Mouse (Mus musculus) forebrain, embryonic 13.5 days (tissue): ENCODE results near the gene E030030I06Rik. TPM values are rescaled to one million over a fixed set of nuclear protein-coding genes. Genes with fewer than 3 reads are reported as not detected.
"Not testable (repeated sequence)": the region's sequence is repeated elsewhere in the genome, so short reads cannot be mapped to it uniquely, and the experiment has no call there.

Experiments used
- ATAC-seq: fragments of 200-750 bp; cut with Nextera tagmentation; 2 replicates; pipeline ENCODE4 v1.8.0; 2017
- H3K27ac ChIP-seq: fragments of 300-500 bp; sonication (generic); 2 replicates; pipeline ENCODE4 v1.5.1; 2015; ENCODE audit warnings: inconsistent platforms, mild to moderate bottlenecking, moderate library complexity
- H3K27me3 ChIP-seq: fragments of 300-500 bp; sonication (generic); 2 replicates; pipeline ENCODE4 v1.6.1; 2015; ENCODE audit warnings: mild to moderate bottlenecking, inconsistent platforms
- H3K36me3 ChIP-seq: fragments of 300-500 bp; sonication (generic); 2 replicates; pipeline ENCODE4 v1.6.1; 2015; ENCODE audit warnings: mild to moderate bottlenecking, inconsistent platforms; ENCODE audit not compliant: poor library complexity, severe bottlenecking
- H3K4me1 ChIP-seq: fragments of 300-500 bp; sonication (generic); 2 replicates; pipeline ENCODE4 v1.6.1; 2015; ENCODE audit warnings: inconsistent platforms
- H3K4me2 ChIP-seq: fragments of 300-500 bp; sonication (generic); 2 replicates; pipeline ENCODE4 v1.6.1; 2015; ENCODE audit warnings: inconsistent platforms, mild to moderate bottlenecking, moderate library complexity
- H3K4me3 ChIP-seq: fragments of 300-500 bp; sonication (generic); 2 replicates; pipeline ENCODE4 v1.5.1; 2015; ENCODE audit warnings: mild to moderate bottlenecking, inconsistent platforms
- H3K9ac ChIP-seq: fragments of 300-500 bp; sonication (generic); 2 replicates; pipeline ENCODE4 v1.6.1; 2015; ENCODE audit warnings: mild to moderate bottlenecking, inconsistent platforms
- H3K9me3 ChIP-seq: fragments of 300-500 bp; sonication (generic); replicated peaks from 2 replicates; pipeline ENCODE4 v1.6.1; 2016; ENCODE audit warnings: inconsistent platforms
- WGBS: fragments of 180-500 bp; shearing (Covaris S2); methylation state at CpG from one replicate; pipeline ENCODE4 v1.1.7; 2015; 5-methylcytosine and 5-hydroxymethylcytosine counted together
- polyA plus RNA-seq: library from polyadenylated mRNA; unstranded; fragments of >200 nt; fragmentation: Nextera tagmentation; extraction: Ambion mirVana; gene quantifications from 2 replicates; pipeline ENCODE4 v1.2.1, GENCODE M21; 2015

E030030I06Rik gene
- polyA plus RNA-seq, 1 experiment from 2014 or later: 8.9 TPM

GRCm38 (mm10) chr10:22149691-22150465 is 808 bp upstream of the E030030I06Rik start:
- Histone ChIP-seq H3K36me3 (no peaks in the 10 kb centered on the region), H3K27me3 (peaks cover 49% of the 10 kb centered on the region), H3K9me3 (no peaks in the 10 kb centered on the region), H3K4me2 (peak overlapping the region; percentile 85), H3K4me3 (peak overlapping the region; percentile 58), H3K9ac (peak overlapping the region; percentile 71; the same call in 1 of the 2 replicates), H3K27ac (no peak overlapping the region), H3K4me1 (peaks cover 28% of the 10 kb centered on the region)
- under 1% methylated on average over 50 of the region's 50 CpGs for WGBS
- no peak for ATAC-seq

GRCm38 (mm10) chr10:22148441-22149072 is 513 bp downstream of the E030030I06Rik start:
- no peaks in the 10 kb centered on the region for H3K9me3 ChIP-seq
- peaks cover 28% of the 10 kb centered on the region for H3K4me1 ChIP-seq
- peak overlapping the region; percentile 71 for H3K9ac ChIP-seq
- no peaks in the 10 kb centered on the region for H3K36me3 ChIP-seq
- H3K27me3 ChIP-seq: peaks cover 40% of the 10 kb centered on the region
- WGBS: 0% methylated on average over 48 of the region's 50 CpGs
- peak overlapping the region; percentile 58 for H3K4me3 ChIP-seq
- H3K27ac ChIP-seq: 0 out of 2 replicates have a peak overlapping the region, but pooled peaks have one; percentile 31
- peak; percentile 83 for ATAC-seq
- H3K4me2 ChIP-seq: peak overlapping the region; percentile 85

DNA sequence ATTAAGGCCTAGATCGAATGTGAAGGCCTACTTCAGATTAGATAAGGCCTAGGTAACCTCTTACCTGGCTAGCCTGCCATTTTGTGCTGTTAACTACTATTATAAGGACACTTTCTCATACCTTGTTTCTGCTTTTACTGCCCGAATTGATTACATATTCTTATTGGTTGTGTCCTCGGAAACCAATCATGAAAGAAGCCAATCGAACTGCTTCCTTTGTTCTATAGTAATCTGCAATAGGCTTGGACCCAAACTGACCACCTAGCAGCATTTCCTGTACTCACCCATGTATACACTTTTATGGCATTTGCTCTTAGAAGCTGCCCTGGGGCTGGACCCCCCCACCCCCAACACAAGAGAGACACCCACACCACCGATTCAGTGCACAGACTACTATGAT is 6.1 kb downstream of the E030030I06Rik start:
- no peak overlapping the region for H3K4me2 ChIP-seq
- no peak for ATAC-seq
- H3K4me1 ChIP-seq: peaks cover 3% of the 10 kb centered on the region; the same call in 1 of the 2 replicates
- no peaks in the 10 kb centered on the region for H3K9me3 ChIP-seq
- no peaks in the 10 kb centered on the region for H3K36me3 ChIP-seq
- H3K27me3 ChIP-seq: no peaks in the 10 kb centered on the region
- no peak overlapping the region for H3K4me3 ChIP-seq
- no peak overlapping the region for H3K9ac ChIP-seq
- 67% methylated on average over 5 of the region's 5 CpGs for WGBS
- no peak overlapping the region for H3K27ac ChIP-seq

- not testable (repeated sequence) for H3K27ac ChIP-seq
Observed at GRCm38 (mm10) chr10:22142194-22142593, 6.9 kb downstream of the E030030I06Rik start.

DNA sequence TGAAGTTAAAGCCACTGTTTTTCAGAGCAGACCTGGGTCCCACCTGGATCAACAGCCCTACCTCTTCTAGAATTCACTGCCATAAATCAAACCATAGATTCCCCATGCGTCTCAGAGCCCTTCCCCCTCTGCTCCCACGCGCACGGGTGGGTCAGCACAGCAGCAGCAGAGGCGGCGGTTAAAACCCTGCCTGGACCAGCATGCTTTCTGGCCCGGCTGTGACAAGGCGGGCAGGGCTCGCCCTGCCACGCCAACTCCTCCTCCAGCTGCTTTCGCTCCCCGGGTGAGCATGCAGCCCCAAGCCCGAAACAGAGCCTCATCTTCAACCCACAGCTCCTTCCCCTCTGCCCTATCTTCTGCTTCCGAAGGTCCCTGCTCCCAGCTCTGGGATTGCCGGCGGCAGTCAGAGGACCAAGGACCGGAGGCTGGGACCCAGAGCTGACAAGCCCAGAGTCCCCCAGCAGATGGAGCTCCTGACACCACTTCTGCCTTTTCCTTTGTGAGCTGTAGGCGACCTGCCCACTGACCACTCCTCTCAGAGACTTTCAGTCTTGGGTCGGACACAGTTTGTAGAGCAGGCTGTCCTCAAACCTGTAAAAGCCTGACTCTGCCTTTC is 8.3 kb downstream of the E030030I06Rik start:
- Histone ChIP-seq H3K27me3 (no peaks in the 10 kb centered on the region), H3K4me1 (peaks cover 3% of the 10 kb centered on the region; the same call in 1 of the 2 replicates), H3K36me3 (no peaks in the 10 kb centered on the region), H3K4me2 (peak overlapping the region; percentile 70), H3K4me3 (peak overlapping the region; percentile 39), H3K9ac (peak overlapping the region; percentile 67), H3K9me3 (no peaks in the 10 kb centered on the region), H3K27ac (no peak overlapping the region)
- ATAC-seq: peak; percentile 89
- WGBS: under 1% methylated on average over 19 of the region's 19 CpGs

More at GRCm38 (mm10) chr10:22142194-22142593, 6.9 kb downstream of the E030030I06Rik start:
- not testable (repeated sequence) for H3K36me3 ChIP-seq, H3K4me1 ChIP-seq, H3K4me3 ChIP-seq, H3K9ac ChIP-seq, H3K4me2 ChIP-seq, H3K9me3 ChIP-seq, H3K27me3 ChIP-seq, ATAC-seq
- WGBS: 85% methylated on average over 1 of the region's 1 CpGs

DNA sequence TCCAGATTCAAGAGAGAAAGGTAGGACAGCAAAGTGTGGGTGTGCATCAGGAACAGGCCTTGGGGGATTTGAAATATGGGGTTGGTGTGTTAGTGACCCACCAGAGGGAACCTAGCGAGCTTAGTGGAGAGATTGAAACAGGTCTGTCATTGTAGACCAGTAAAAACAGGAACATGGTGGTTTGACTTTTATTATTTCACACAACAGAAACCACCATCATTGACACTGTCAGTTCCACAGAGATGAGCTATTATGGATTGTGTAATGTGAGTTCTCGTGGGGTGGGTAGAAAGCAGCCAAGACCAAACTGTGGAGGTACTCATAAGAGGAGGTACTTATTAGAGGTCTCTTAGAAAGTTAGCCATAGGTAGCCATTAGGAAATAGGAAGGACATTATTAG is 74.5 kb downstream of the E030030I06Rik start:
- no peak for ATAC-seq
- Histone ChIP-seq H3K9me3 (0 out of 2 replicates have a peak, but pooled peaks cover 4% of the 10 kb centered on the region), H3K4me3 (no peak overlapping the region), H3K4me1 (no peaks in the 10 kb centered on the region), H3K4me2 (no peak overlapping the region), H3K27ac (no peak overlapping the region), H3K9ac (no peak overlapping the region), H3K27me3 (no peaks in the 10 kb centered on the region), H3K36me3 (no peaks in the 10 kb centered on the region)
- 96% methylated on average over 2 of the region's 2 CpGs for WGBS

DNA sequence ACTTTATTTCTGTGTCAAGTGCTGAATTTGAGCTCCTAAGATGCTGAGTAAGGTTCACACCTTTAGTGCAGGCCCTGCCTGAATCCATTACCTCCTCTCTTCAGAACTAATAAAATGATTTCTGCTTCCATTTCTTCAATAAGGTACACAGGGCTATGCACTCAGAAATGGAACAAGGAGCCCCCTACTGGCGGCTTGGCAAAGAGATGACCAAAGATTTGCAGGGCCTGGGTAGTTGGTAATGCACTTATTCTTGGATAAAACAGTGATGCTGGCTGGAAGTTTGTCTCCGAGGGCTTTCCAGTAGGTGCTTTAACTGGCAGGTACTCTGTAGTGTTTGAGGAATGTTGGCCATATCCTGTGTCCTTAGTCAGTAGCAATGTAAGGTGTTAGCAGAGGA is 76.3 kb downstream of the E030030I06Rik start:
- H3K4me2 ChIP-seq: no peak overlapping the region
- H3K36me3 ChIP-seq: no peaks in the 10 kb centered on the region
- ATAC-seq: no peak
- no peaks in the 10 kb centered on the region for H3K4me1 ChIP-seq
- H3K4me3 ChIP-seq: no peak overlapping the region
- 0 out of 2 replicates have a peak, but pooled peaks cover 6% of the 10 kb centered on the region for H3K9me3 ChIP-seq
- no peaks in the 10 kb centered on the region for H3K27me3 ChIP-seq
- WGBS: 75% methylated on average over 2 of the region's 2 CpGs
- H3K9ac ChIP-seq: no peak overlapping the region
- H3K27ac ChIP-seq: no peak overlapping the region

DNA sequence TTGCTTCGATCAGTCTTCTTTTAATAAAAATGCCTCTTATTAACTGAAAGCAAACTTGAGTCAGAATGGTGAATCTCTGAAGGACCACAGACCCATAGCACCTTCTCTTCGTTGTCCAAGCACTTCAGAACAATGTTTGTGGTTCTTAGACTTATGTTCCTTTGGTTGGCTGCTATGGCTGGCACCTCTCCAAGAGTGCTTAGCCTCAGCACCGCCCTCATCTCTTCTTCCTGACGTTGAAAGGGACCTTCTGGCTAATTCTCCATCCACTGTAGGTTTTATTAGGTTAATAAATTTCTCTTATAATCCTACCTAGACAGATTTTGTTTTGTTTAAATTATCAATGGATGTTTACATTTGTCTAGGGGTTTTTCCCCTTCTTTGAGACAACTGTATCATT is 78.5 kb downstream of the E030030I06Rik start:
- WGBS: 71% methylated on average over 4 of the region's 4 CpGs
- H3K9me3 ChIP-seq: 0 out of 2 replicates have a peak, but pooled peaks cover 10% of the 10 kb centered on the region
- ATAC-seq: no peak
- no peak overlapping the region for H3K9ac ChIP-seq
- no peaks in the 10 kb centered on the region for H3K4me1 ChIP-seq
- no peak overlapping the region for H3K27ac ChIP-seq
- H3K4me2 ChIP-seq: no peak overlapping the region
- H3K4me3 ChIP-seq: no peak overlapping the region
- H3K27me3 ChIP-seq: no peaks in the 10 kb centered on the region
- no peaks in the 10 kb centered on the region for H3K36me3 ChIP-seq

DNA sequence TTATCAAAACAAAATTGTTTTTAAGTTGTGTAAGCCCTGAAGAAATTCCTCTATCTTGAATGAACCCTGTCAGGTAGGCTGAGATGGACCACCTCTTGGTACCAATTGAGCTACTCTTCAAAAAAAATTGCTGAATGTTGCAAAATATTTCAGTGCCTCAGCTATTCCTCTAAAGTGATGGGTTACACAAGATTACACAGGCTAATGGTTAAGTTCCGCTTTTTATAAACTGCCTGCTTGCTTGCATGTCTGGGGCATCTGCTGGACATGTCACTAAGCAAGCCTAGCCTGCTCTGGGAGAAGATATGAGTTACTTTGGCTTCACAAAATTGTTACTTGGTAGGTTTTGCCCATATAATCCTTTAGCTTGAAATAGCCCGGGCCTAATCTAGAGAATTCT is 78.9 kb downstream of the E030030I06Rik start:
- WGBS: 91% methylated on average over 2 of the region's 2 CpGs
- ATAC-seq: no peak
- H3K4me2 ChIP-seq: no peak overlapping the region

DNA sequence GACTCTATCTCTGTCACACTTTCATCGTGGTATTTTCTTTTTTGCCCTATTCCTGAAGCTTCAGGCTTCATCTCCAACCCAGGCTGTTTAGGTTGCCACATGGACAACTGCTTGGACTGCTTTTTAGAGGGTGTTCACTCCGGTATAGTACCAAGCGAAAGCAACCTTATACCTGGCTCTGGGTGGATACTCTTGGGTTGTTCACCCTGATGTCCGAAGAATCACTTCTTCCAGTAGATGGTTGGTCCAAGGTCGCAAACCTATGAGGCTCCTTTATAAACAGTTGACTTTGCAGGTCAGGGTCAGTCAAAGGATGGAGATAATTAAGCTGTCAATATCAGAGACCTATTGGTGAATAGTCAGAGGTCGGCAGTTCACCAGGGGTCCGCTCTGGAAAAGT is 81.1 kb downstream of the E030030I06Rik start, which contains the start of gene 4930444G20Rik:
TSS of gene 4930444G20Rik (minus strand) at position 101 of the 400 bp plus-strand sequence.
- H3K4me3 ChIP-seq, ATAC-seq, H3K4me2 ChIP-seq, H3K9me3 ChIP-seq, H3K27ac ChIP-seq, H3K36me3 ChIP-seq, H3K4me1 ChIP-seq, H3K9ac ChIP-seq, H3K27me3 ChIP-seq: not testable (repeated sequence)
- 94% methylated on average over 7 of the region's 7 CpGs for WGBS

More for the DNA sequence above, 78.9 kb downstream of the E030030I06Rik start:
- H3K36me3 ChIP-seq: no peaks in the 10 kb centered on the region
- H3K27me3 ChIP-seq: no peaks in the 10 kb centered on the region
- H3K9ac ChIP-seq: no peak overlapping the region
- no peak overlapping the region for H3K4me3 ChIP-seq
- H3K4me1 ChIP-seq: no peaks in the 10 kb centered on the region
- H3K9me3 ChIP-seq: 0 out of 2 replicates have a peak, but pooled peaks cover 10% of the 10 kb centered on the region
- H3K27ac ChIP-seq: no peak overlapping the region
